Mouse (Mus musculus): ENCODE measurements around the gene Krtap27-1. TPM values are rescaled to one million over a fixed set of nuclear protein-coding genes. Genes with fewer than 3 reads are reported as not detected.

Krtap27-1 gene
- not detected in 2 replicates for polyA plus RNA-seq (2015; fragmentation: Nextera tagmentation; extraction: Ambion mirVana)

DNA sequence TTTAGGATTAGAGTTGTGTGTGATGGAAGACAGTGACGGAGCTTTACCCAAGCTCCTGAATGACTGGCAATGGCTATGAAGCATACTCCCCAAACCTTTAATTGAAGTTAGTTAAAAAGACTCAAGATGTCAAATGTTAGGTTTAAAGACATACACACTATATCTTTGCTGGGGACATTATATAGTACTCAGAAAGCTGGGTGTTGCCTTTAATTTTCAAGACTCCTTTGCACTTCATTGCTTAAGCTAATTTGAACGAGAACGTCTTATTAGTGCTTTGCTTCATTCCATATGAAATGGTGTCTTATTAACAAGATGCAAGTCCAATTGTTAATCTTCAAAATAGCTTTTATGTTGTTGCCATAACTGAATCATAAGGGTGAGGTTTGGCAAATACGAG is at the start of gene Krtap27-1:
Gene Krtap27-1, minus strand, starts transcription at position 101 of the 400 bp plus-strand sequence.
- Histone ChIP-seq H3K36me3 (ENCODE audit: control insufficient read depth, insufficient read depth, low read length) (no peaks in the 10 kb centered on the region), H3K9ac (ENCODE audit: low read length) (no peak within 1 kb of the TSS), H3K4me1 (replicated peaks; ENCODE audit: control insufficient read depth, insufficient read depth) (no peaks in the 10 kb centered on the region), H3K27me3 (ENCODE audit: control insufficient read depth, insufficient read depth, low read length) (no peaks in the 10 kb centered on the region), H3K27ac (replicated peaks) (no peak within 1 kb of the TSS), H3K4me2 (replicated peaks; ENCODE audit: low read depth) (no peak within 1 kb of the TSS), H3K4me3 (ENCODE audit: low read depth, low read length) (no peak within 1 kb of the TSS), H3K9me3 (ENCODE audit: control insufficient read depth, low read length) (no peaks in the 10 kb centered on the region)
- ATAC-seq (ENCODE audit: low FRiP score, low TSS enrichment): no peak
- WGBS: 83% methylated on average over 4 of the region's 4 CpGs
- TF ChIP-seq EP300 (optimal IDR thresholded peaks at IDR 0.05) (no peak), CTCF (IDR thresholded peaks at IDR 0.05; ENCODE audit: low read depth) (no peak)
- no peak for DNase-seq (ENCODE audit: low spot score)

- no peak for TF ChIP-seq EP300 (optimal IDR thresholded peaks at IDR 0.05)
- no peak for TF ChIP-seq CTCF (IDR thresholded peaks at IDR 0.05; ENCODE audit: low read depth)
- no peaks in the 10 kb centered on the region for H3K4me1 ChIP-seq (replicated peaks; ENCODE audit: control insufficient read depth, insufficient read depth)
- no peaks in the 10 kb centered on the region for H3K27me3 ChIP-seq (ENCODE audit: control insufficient read depth, insufficient read depth, low read length)
- DNase-seq (ENCODE audit: low spot score) (no peak), ATAC-seq (ENCODE audit: low FRiP score, low TSS enrichment) (no peak)
- H3K9me3 ChIP-seq (ENCODE audit: control insufficient read depth, low read length): no peaks in the 10 kb centered on the region
- H3K27ac ChIP-seq (replicated peaks): no peak overlapping the region
- no peak overlapping the region for H3K9ac ChIP-seq (ENCODE audit: low read length)
- no peak overlapping the region for H3K4me3 ChIP-seq (ENCODE audit: low read depth, low read length)
- H3K4me2 ChIP-seq (replicated peaks; ENCODE audit: low read depth): no peak overlapping the region
- 32% methylated on average over 1 of the region's 1 CpGs for WGBS
- H3K36me3 ChIP-seq (ENCODE audit: control insufficient read depth, insufficient read depth, low read length): no peaks in the 10 kb centered on the region
These were observed 48.6 kb upstream of the Krtap27-1 start for GRCm38 (mm10) chr16:88720031-88720430.

GRCm38 (mm10) chr16:88716549-88716948 is 45.1 kb upstream of the Krtap27-1 start:
- no peak overlapping the region for H3K4me2 ChIP-seq (replicated peaks; ENCODE audit: low read depth)

GRCm38 (mm10) chr16:88711245-88711644 is 39.8 kb upstream of the Krtap27-1 start:
- H3K9me3 ChIP-seq (ENCODE audit: control insufficient read depth, low read length): no peaks in the 10 kb centered on the region
- ATAC-seq (ENCODE audit: low FRiP score, low TSS enrichment): peak; percentile 51; the same call in 1 of the 2 replicates

More at GRCm38 (mm10) chr16:88716549-88716948, 45.1 kb upstream of the Krtap27-1 start:
- Histone ChIP-seq H3K4me3 (ENCODE audit: low read depth, low read length) (no peak overlapping the region), H3K9me3 (ENCODE audit: control insufficient read depth, low read length) (no peaks in the 10 kb centered on the region), H3K36me3 (ENCODE audit: control insufficient read depth, insufficient read depth, low read length) (no peaks in the 10 kb centered on the region), H3K27ac (replicated peaks) (no peak overlapping the region), H3K4me1 (replicated peaks; ENCODE audit: control insufficient read depth, insufficient read depth) (no peaks in the 10 kb centered on the region), H3K9ac (ENCODE audit: low read length) (no peak overlapping the region), H3K27me3 (ENCODE audit: control insufficient read depth, insufficient read depth, low read length) (no peaks in the 10 kb centered on the region)
- no peak for DNase-seq (ENCODE audit: low spot score)
- ATAC-seq (ENCODE audit: low FRiP score, low TSS enrichment): no peak
- TF ChIP-seq EP300 (optimal IDR thresholded peaks at IDR 0.05) (no peak), CTCF (IDR thresholded peaks at IDR 0.05; ENCODE audit: low read depth) (no peak)

GRCm38 (mm10) chr16:88710757-88711156 is 39.3 kb upstream of the Krtap27-1 start:
- WGBS: 43% methylated on average over 4 of the region's 4 CpGs
- Histone ChIP-seq H3K9me3 (ENCODE audit: control insufficient read depth, low read length) (no peaks in the 10 kb centered on the region), H3K4me3 (ENCODE audit: low read depth, low read length) (no peak overlapping the region), H3K36me3 (ENCODE audit: control insufficient read depth, insufficient read depth, low read length) (no peaks in the 10 kb centered on the region), H3K27ac (replicated peaks) (no peak overlapping the region), H3K27me3 (ENCODE audit: control insufficient read depth, insufficient read depth, low read length) (no peaks in the 10 kb centered on the region), H3K4me1 (replicated peaks; ENCODE audit: control insufficient read depth, insufficient read depth) (no peaks in the 10 kb centered on the region), H3K9ac (ENCODE audit: low read length) (no peak overlapping the region), H3K4me2 (replicated peaks; ENCODE audit: low read depth) (no peak overlapping the region)
- DNase-seq (ENCODE audit: low spot score) (peak; percentile 66), ATAC-seq (ENCODE audit: low FRiP score, low TSS enrichment) (peak; percentile 99)
- TF ChIP-seq CTCF (IDR thresholded peaks at IDR 0.05; ENCODE audit: low read depth) (peak; percentile 39), EP300 (optimal IDR thresholded peaks at IDR 0.05) (no peak)

More at GRCm38 (mm10) chr16:88711245-88711644, 39.8 kb upstream of the Krtap27-1 start:
- no peak overlapping the region for H3K4me3 ChIP-seq (ENCODE audit: low read depth, low read length)
- no peak overlapping the region for H3K27ac ChIP-seq (replicated peaks)
- H3K4me2 ChIP-seq (replicated peaks; ENCODE audit: low read depth): no peak overlapping the region
- no peak overlapping the region for H3K9ac ChIP-seq (ENCODE audit: low read length)
- H3K27me3 ChIP-seq (ENCODE audit: control insufficient read depth, insufficient read depth, low read length): no peaks in the 10 kb centered on the region
- TF ChIP-seq CTCF (IDR thresholded peaks at IDR 0.05; ENCODE audit: low read depth) (peak; percentile 56), EP300 (optimal IDR thresholded peaks at IDR 0.05) (no peak)
- DNase-seq (ENCODE audit: low spot score): no peak
- no peaks in the 10 kb centered on the region for H3K4me1 ChIP-seq (replicated peaks; ENCODE audit: control insufficient read depth, insufficient read depth)
- H3K36me3 ChIP-seq (ENCODE audit: control insufficient read depth, insufficient read depth, low read length): no peaks in the 10 kb centered on the region
- WGBS: 78% methylated on average over 6 of the region's 6 CpGs

GRCm38 (mm10) chr16:88707496-88708012 is 36.1 kb upstream of the Krtap27-1 start, which contains the start of gene 2310061N02Rik:
TSS of gene 2310061N02Rik (minus strand) at chr16:88707962.
- H3K9ac ChIP-seq (ENCODE audit: low read length): no peak within 1 kb of the TSS
- 84% methylated on average over 10 of the region's 10 CpGs for WGBS
- no peak within 1 kb of the TSS for H3K4me3 ChIP-seq (ENCODE audit: low read depth, low read length)
- H3K27ac ChIP-seq (replicated peaks): no peak within 1 kb of the TSS
- H3K4me2 ChIP-seq (replicated peaks; ENCODE audit: low read depth): no peak within 1 kb of the TSS
- no peak for TF ChIP-seq EP300 (optimal IDR thresholded peaks at IDR 0.05)
- no peak for TF ChIP-seq CTCF (IDR thresholded peaks at IDR 0.05; ENCODE audit: low read depth)
- no peaks in the 10 kb centered on the region for H3K9me3 ChIP-seq (ENCODE audit: control insufficient read depth, low read length)
- H3K27me3 ChIP-seq (ENCODE audit: control insufficient read depth, insufficient read depth, low read length): no peaks in the 10 kb centered on the region
- no peak for DNase-seq (ENCODE audit: low spot score)
- H3K4me1 ChIP-seq (replicated peaks; ENCODE audit: control insufficient read depth, insufficient read depth): no peaks in the 10 kb centered on the region
- no peak for ATAC-seq (ENCODE audit: low FRiP score, low TSS enrichment)
- no peaks in the 10 kb centered on the region for H3K36me3 ChIP-seq (ENCODE audit: control insufficient read depth, insufficient read depth, low read length)

Measured in stomach, postnatal 0 days (tissue).